Mouse (Mus musculus): ENCODE measurements around the gene Fgfr2. TPM values are rescaled to one million over a fixed set of nuclear protein-coding genes. Genes with fewer than 3 reads are reported as not detected.

Fgfr2 gene
- polyA plus RNA-seq, 1 experiment: 1.7 TPM

DNA sequence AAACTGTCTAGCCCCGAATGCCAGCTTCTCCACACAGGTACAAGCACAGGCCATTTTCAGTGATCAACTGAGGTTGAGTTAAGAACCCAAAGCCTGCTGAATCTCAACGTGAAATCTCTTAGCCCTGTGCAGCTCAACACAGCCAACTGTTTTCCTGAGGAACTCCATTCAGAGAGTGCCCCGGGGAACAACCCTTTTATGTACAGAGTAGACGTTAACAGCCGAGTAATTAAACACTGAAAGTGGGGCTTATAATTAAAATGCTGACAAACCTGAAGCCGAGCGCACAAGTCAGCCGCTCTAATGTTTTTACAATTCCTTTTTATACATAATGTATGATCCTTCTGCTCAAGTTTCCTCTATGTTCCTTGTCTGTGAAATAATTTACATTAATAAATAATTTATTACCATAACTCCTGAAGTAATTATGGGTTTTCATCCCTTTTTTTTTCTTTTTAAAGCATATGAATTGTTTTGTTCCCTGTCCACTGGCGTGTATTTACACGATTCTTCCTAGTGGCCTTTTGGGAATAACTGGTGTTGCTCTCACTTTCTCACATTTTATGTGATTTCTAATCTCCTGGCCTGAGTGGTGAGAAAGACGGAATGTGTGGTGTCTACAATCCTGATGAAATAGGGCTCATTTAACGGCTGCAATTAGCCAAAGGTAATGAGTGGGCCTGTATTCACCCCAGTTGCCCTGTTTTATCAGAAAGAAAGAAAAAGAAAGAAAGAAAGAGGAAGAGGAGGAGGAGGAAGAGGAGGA, 355.7 kb downstream of the Fgfr2 start:
- Histone ChIP-seq H3K79me3 (ENCODE audit: low read depth) (no peaks in the 10 kb centered on the region), H3K36me3 (ENCODE audit: control insufficient read depth, insufficient read depth) (no peaks in the 10 kb centered on the region), H3K4me3 (ENCODE audit: insufficient read depth, poor library complexity, severe bottlenecking) (no peak overlapping the region), H3K27me3 (ENCODE audit: control insufficient read depth, insufficient read depth, insufficient read length) (no peaks in the 10 kb centered on the region), H3ac (ENCODE audit: control insufficient read depth, insufficient read length, low read depth) (no peak overlapping the region), H3K79me2 (ENCODE audit: control insufficient read depth, insufficient read depth) (no peaks in the 10 kb centered on the region)
- no peak for TF ChIP-seq MYOD1 (IDR thresholded peaks at IDR 0.05; ENCODE audit: control insufficient read depth, insufficient read length, low read depth)
- TF ChIP-seq MYOG (IDR thresholded peaks at IDR 0.05; ENCODE audit: control insufficient read depth, extremely low read depth, insufficient read length): no peak
- no peak for TF ChIP-seq FOSL1 (IDR thresholded peaks at IDR 0.05; ENCODE audit: insufficient read depth, low read length, poor library complexity, severe bottlenecking)
- no peak for TF ChIP-seq CTCF (IDR thresholded peaks at IDR 0.05; ENCODE audit: control insufficient read depth, insufficient read depth, insufficient read length)
- TF ChIP-seq CEBPB (IDR thresholded peaks at IDR 0.05; ENCODE audit: low read depth): no peak
- no peak for TF ChIP-seq USF1 (IDR thresholded peaks at IDR 0.05; ENCODE audit: low read depth)
- no peak for TF ChIP-seq MAX (IDR thresholded peaks at IDR 0.05)

DNA sequence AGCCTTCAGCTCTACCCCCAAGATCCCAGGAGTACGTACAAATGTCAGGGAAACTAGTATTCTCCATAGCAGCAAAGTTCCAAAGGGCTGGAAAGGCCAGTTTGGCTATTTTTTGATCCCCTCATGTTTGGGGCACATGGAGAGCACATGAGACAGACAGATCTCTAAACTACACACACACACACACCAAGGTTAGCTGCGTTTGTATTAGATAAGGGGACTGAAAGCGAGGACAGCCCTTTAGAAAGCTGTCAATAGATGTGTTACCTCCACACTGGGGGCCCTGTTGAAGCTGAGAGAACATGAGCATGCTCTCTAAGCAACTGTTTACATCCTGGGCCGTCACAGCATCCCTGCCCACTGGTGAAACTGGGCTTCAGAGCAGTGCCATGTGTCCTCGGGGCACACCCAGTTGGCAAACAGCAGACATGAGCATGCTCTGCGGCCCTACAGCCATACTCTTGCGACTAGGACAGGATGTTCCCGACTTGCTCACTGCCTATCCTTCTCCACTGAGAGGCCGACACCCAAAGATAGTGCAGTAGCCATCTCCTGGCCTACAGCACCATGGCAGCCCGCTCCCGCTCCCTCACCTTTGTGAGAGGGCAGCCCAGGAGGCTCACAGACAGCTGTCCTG, 356.8 kb downstream of the Fgfr2 start:
- Histone ChIP-seq H3K36me3 (ENCODE audit: control insufficient read depth, insufficient read depth) (no peaks in the 10 kb centered on the region), H3K79me2 (ENCODE audit: control insufficient read depth, insufficient read depth) (no peaks in the 10 kb centered on the region), H3K27me3 (ENCODE audit: control insufficient read depth, insufficient read depth, insufficient read length) (no peaks in the 10 kb centered on the region), H3K4me3 (ENCODE audit: insufficient read depth, poor library complexity, severe bottlenecking) (no peak overlapping the region), H3ac (ENCODE audit: control insufficient read depth, insufficient read length, low read depth) (no peak overlapping the region), H3K79me3 (ENCODE audit: low read depth) (no peaks in the 10 kb centered on the region)
- no peak for TF ChIP-seq CTCF (IDR thresholded peaks at IDR 0.05; ENCODE audit: control insufficient read depth, insufficient read depth, insufficient read length)

DNA sequence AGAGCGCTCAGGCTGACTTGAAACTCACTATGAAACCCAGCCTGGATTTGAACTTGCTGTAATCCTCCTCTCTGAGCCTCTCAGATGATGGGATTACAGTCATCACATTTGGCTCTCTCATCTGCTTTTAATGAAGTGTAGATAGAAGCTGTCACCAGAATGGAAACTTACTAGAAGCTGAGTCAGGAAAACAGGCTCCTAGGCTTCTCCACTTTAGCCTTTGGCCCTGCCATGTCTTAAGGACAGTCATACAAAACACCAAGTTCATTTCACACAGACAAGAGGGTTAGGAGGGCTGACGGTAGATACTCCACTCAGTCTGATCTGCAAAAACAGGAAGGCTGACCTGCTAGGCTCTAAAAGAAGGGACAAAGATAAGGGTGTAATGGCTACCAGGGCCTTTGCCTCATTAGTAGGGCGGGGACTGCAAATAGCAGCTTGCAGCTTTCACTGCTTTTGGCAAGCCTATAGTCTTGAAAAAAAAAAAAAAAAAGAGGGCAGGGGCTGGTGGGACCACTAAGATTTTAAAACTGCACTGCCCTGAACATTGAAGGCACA, 357.4 kb downstream of the Fgfr2 start:
- Histone ChIP-seq H3K79me3 (ENCODE audit: low read depth) (no peaks in the 10 kb centered on the region), H3K79me2 (ENCODE audit: control insufficient read depth, insufficient read depth) (no peaks in the 10 kb centered on the region), H3ac (ENCODE audit: control insufficient read depth, insufficient read length, low read depth) (no peak overlapping the region), H3K27me3 (ENCODE audit: control insufficient read depth, insufficient read depth, insufficient read length) (no peaks in the 10 kb centered on the region), H3K36me3 (ENCODE audit: control insufficient read depth, insufficient read depth) (no peaks in the 10 kb centered on the region), H3K4me3 (ENCODE audit: insufficient read depth, poor library complexity, severe bottlenecking) (no peak overlapping the region)
- TF ChIP-seq CEBPB (IDR thresholded peaks at IDR 0.05; ENCODE audit: low read depth): no peak
- no peak for TF ChIP-seq USF1 (IDR thresholded peaks at IDR 0.05; ENCODE audit: low read depth)
- TF ChIP-seq MAX (IDR thresholded peaks at IDR 0.05): no peak
- TF ChIP-seq CTCF (IDR thresholded peaks at IDR 0.05; ENCODE audit: control insufficient read depth, insufficient read depth, insufficient read length): no peak
- no peak for TF ChIP-seq FOSL1 (IDR thresholded peaks at IDR 0.05; ENCODE audit: insufficient read depth, low read length, poor library complexity, severe bottlenecking)
- no peak for TF ChIP-seq MYOD1 (IDR thresholded peaks at IDR 0.05; ENCODE audit: control insufficient read depth, insufficient read length, low read depth)
- no peak for TF ChIP-seq MYOG (IDR thresholded peaks at IDR 0.05; ENCODE audit: control insufficient read depth, extremely low read depth, insufficient read length)

DNA sequence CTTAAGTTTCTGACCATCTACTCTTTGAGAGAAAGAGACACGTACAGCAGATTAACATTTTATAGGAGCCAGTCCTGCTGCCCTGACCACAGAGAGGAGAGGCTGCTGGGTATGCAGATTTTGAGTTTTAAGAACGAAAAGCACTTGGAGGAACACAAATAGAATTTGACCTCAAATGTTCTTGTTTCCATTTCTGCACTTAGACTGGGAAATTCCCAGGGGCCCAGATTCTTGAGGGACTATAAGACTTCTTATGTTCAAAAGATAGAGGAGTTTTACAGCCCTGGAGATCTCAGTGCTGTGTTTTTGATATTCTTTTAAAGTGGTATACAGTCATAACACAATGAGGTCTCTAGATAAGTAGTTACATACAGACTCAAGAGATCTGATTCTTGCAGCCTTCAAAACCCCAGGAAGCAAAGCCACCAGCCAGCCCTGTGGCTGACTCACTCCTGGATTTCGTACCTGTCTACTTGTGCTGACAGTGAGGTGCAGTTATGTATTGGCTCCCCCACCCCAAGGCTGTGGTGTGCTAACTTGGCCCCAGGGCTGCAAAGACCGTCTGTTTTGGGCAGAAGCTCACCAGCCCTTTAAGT, 358.2 kb downstream of the Fgfr2 start:
- Histone ChIP-seq H3K27me3 (ENCODE audit: control insufficient read depth, insufficient read depth, insufficient read length) (no peaks in the 10 kb centered on the region), H3K4me3 (ENCODE audit: insufficient read depth, poor library complexity, severe bottlenecking) (no peak overlapping the region), H3ac (ENCODE audit: control insufficient read depth, insufficient read length, low read depth) (no peak overlapping the region), H3K79me3 (ENCODE audit: low read depth) (no peaks in the 10 kb centered on the region), H3K36me3 (ENCODE audit: control insufficient read depth, insufficient read depth) (no peaks in the 10 kb centered on the region), H3K79me2 (ENCODE audit: control insufficient read depth, insufficient read depth) (no peaks in the 10 kb centered on the region)
- TF ChIP-seq USF1 (IDR thresholded peaks at IDR 0.05; ENCODE audit: low read depth): no peak
- TF ChIP-seq CEBPB (IDR thresholded peaks at IDR 0.05; ENCODE audit: low read depth): no peak
- TF ChIP-seq FOSL1 (IDR thresholded peaks at IDR 0.05; ENCODE audit: insufficient read depth, low read length, poor library complexity, severe bottlenecking): no peak
- TF ChIP-seq CTCF (IDR thresholded peaks at IDR 0.05; ENCODE audit: control insufficient read depth, insufficient read depth, insufficient read length): no peak
- no peak for TF ChIP-seq MYOD1 (IDR thresholded peaks at IDR 0.05; ENCODE audit: control insufficient read depth, insufficient read length, low read depth)
- no peak for TF ChIP-seq MAX (IDR thresholded peaks at IDR 0.05)
- TF ChIP-seq MYOG (IDR thresholded peaks at IDR 0.05; ENCODE audit: control insufficient read depth, extremely low read depth, insufficient read length): no peak

DNA sequence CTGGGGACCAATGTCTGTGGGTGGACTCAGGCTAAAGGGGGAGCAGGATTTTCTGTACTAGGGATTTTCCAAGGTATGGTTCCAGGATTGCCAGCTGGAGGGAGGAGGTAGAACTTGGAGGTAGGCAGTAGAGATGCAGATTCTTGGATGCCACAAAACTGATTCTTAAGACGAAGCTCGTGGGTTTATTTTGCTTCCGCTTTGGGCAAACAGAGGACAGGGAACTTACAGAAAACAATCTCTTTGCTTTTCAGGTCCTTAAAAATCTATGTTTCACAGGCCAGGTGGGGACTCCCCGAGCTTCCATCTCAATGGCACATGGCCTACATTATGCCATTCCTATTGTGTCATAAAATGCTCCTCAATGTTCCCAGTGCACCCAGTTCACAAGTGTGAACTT, 358.8 kb downstream of the Fgfr2 start:
- TF ChIP-seq MAX (IDR thresholded peaks at IDR 0.05) (no peak), MYOD1 (IDR thresholded peaks at IDR 0.05; ENCODE audit: control insufficient read depth, insufficient read length, low read depth) (no peak), USF1 (IDR thresholded peaks at IDR 0.05; ENCODE audit: low read depth) (no peak), MYOG (IDR thresholded peaks at IDR 0.05; ENCODE audit: control insufficient read depth, extremely low read depth, insufficient read length) (no peak), CTCF (IDR thresholded peaks at IDR 0.05; ENCODE audit: control insufficient read depth, insufficient read depth, insufficient read length) (no peak), FOSL1 (IDR thresholded peaks at IDR 0.05; ENCODE audit: insufficient read depth, low read length, poor library complexity, severe bottlenecking) (no peak), CEBPB (IDR thresholded peaks at IDR 0.05; ENCODE audit: low read depth) (no peak)
- no peak overlapping the region for H3ac ChIP-seq (ENCODE audit: control insufficient read depth, insufficient read length, low read depth)
- no peaks in the 10 kb centered on the region for H3K27me3 ChIP-seq (ENCODE audit: control insufficient read depth, insufficient read depth, insufficient read length)
- no peak overlapping the region for H3K4me3 ChIP-seq (ENCODE audit: insufficient read depth, poor library complexity, severe bottlenecking)
- no peaks in the 10 kb centered on the region for H3K79me2 ChIP-seq (ENCODE audit: control insufficient read depth, insufficient read depth)
- no peaks in the 10 kb centered on the region for H3K79me3 ChIP-seq (ENCODE audit: low read depth)
- no peaks in the 10 kb centered on the region for H3K36me3 ChIP-seq (ENCODE audit: control insufficient read depth, insufficient read depth)
